ENCODE assay signal across 10 mouse cellular contexts in the genomic region with DNA sequence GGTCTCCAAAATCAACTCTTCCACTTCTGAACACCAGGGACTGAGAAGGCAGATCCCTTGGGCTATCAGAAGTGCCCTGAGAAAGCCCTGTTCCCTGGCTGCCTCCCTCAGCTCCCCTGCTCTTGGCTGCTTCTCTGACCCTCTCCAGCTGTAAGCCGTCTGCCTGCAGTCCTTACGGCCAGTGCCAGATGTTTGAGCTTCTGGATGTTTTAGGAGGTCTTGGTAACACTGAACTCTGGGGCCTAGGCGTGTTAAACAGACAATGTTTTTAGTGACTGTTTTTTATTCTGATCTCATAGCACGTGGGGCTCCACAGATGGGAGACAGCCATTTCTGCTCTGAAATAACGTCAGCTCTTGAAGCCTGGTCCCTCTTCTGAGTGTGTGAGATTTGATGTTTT. TPM values are rescaled to one million over a fixed set of nuclear protein-coding genes. Genes with fewer than 3 reads are reported as not detected.
DNase-seq lines count a peak whose midpoint lies in the region; ATAC-seq and TF ChIP-seq lines count a peak whose summit lies in the region.
"Had no signal": no experiment of that assay in that cellular context is flagged by ENCODE, and none has a peak within 500 bp of the region (broad histone marks: within the 10 kb centered on the region; RNA-seq: fewer than 3 reads in every experiment).

No protein-coding gene starts in this region.

- ATAC-seq in intestine, embryonic 14.5 days (replicated peaks; ENCODE audit: low FRiP score, low TSS enrichment, low read depth) = peak; percentile 60; the same call in 1 of the 2 replicates
- no peak for ATAC-seq in intestine, postnatal 0 days
- ATAC-seq in kidney, embryonic 15.5 days (replicated peaks; ENCODE audit: low FRiP score) = no peak

- H3K4me3 ChIP-seq in intestine, embryonic 14.5 days (ENCODE audit: low read depth, low read length) = no peak overlapping the region
- no peak overlapping the region for H3K4me3 ChIP-seq in intestine, postnatal 0 days (ENCODE audit: low read depth, low read length)
- no peak overlapping the region for H3K4me3 ChIP-seq in heart, adult 2 months
- no peak overlapping the region for H3K4me3 ChIP-seq in kidney, embryonic 15.5 days (replicated peaks)
- H3K4me3 ChIP-seq: hindbrain, embryonic 12.5 days; megakaryocyte, embryonic 14.5 days had no signal

- H3K4me2 ChIP-seq in intestine, embryonic 14.5 days (ENCODE audit: low read length) = no peak overlapping the region
- no peak overlapping the region for H3K4me2 ChIP-seq in intestine, postnatal 0 days (replicated peaks; ENCODE audit: low read depth)
- no peak overlapping the region for H3K4me2 ChIP-seq in kidney, embryonic 15.5 days
- H3K4me2 ChIP-seq: hindbrain, embryonic 12.5 days had no signal

- TF ChIP-seq CTCF in intestine, postnatal 0 days (IDR thresholded peaks at IDR 0.05; ENCODE audit: low read depth) = no peak
- TF ChIP-seq CTCF in heart, adult 2 months (IDR thresholded peaks at IDR 0.05) = no peak

- no peaks in the 10 kb centered on the region for H3K27me3 ChIP-seq in intestine, embryonic 14.5 days (replicated peaks; ENCODE audit: control insufficient read depth, insufficient read depth, low read length)
- no peaks in the 10 kb centered on the region for H3K27me3 ChIP-seq in intestine, postnatal 0 days (replicated peaks; ENCODE audit: control insufficient read depth, insufficient read depth, low read length)
- no peaks in the 10 kb centered on the region for H3K27me3 ChIP-seq in heart, adult 2 months (ENCODE audit: control insufficient read depth, insufficient read depth, low read length)
- H3K27me3 ChIP-seq in kidney, embryonic 15.5 days = 0 out of 2 replicates have a peak, but pooled peaks cover 6% of the 10 kb centered on the region
- H3K27me3 ChIP-seq: hindbrain, embryonic 12.5 days had no signal

- no peak overlapping the region for H3K9ac ChIP-seq in intestine, embryonic 14.5 days (ENCODE audit: low read length)
- H3K9ac ChIP-seq in intestine, postnatal 0 days (ENCODE audit: low read depth, low read length) = no peak overlapping the region
- H3K9ac ChIP-seq in heart, adult 2 months (ENCODE audit: low read depth, low read length) = no peak overlapping the region
- no peak overlapping the region for H3K9ac ChIP-seq in kidney, embryonic 15.5 days
- H3K9ac ChIP-seq: hindbrain, embryonic 12.5 days had no signal

- no peak for TF ChIP-seq POLR2A in heart, adult 2 months (IDR thresholded peaks at IDR 0.05; ENCODE audit: insufficient read depth, low read depth, low read length)

- H3K79me2 ChIP-seq in heart, adult 2 months (replicated peaks; ENCODE audit: control insufficient read depth, insufficient read depth, low read length) = no peaks in the 10 kb centered on the region

- peak overlapping the region; percentile 17 for H3K27ac ChIP-seq in intestine, embryonic 14.5 days (ENCODE audit: low read depth)
- H3K27ac ChIP-seq in intestine, postnatal 0 days (ENCODE audit: low read depth, low read length) = no peak overlapping the region
- H3K27ac ChIP-seq in heart, adult 2 months = peak overlapping the region; percentile 7
- peak overlapping the region; percentile 54; the same call in 1 of the 2 replicates for H3K27ac ChIP-seq in kidney, embryonic 15.5 days
- H3K27ac ChIP-seq: hindbrain, embryonic 12.5 days had no signal

- intact Hi-C loops in heart, adult 2 months (cut with DNase I) = loop anchor here (5.0 kb wide), 1 partner anchor 40 kb away; no protein-coding TSS in a partner anchor

- TF ChIP-seq EP300 in heart, adult 2 months (IDR thresholded peaks at IDR 0.05; ENCODE audit: insufficient read depth, low read depth, low read length) = peak; percentile 74

- H3K4me1 ChIP-seq in intestine, embryonic 14.5 days (replicated peaks; ENCODE audit: control insufficient read depth, insufficient read depth, low read length) = peaks cover 24% of the 10 kb centered on the region
- no peaks in the 10 kb centered on the region for H3K4me1 ChIP-seq in intestine, postnatal 0 days (replicated peaks; ENCODE audit: control insufficient read depth, insufficient read depth, low read length)
- H3K4me1 ChIP-seq in heart, adult 2 months (ENCODE audit: control insufficient read depth, insufficient read depth, low read length) = peaks cover 3% of the 10 kb centered on the region; the same call in 1 of the 2 replicates
- H3K4me1 ChIP-seq in kidney, embryonic 15.5 days = peaks cover 17% of the 10 kb centered on the region
- H3K4me1 ChIP-seq: hindbrain, embryonic 12.5 days; megakaryocyte, embryonic 14.5 days had no signal

- DNase-seq in intestine, embryonic 14.5 days (ENCODE audit: low spot score) = no peak
- peak in 1 of 2 experiments; percentile 48 for DNase-seq in heart, adult 2 months
- peak; percentile 33 to 70 for DNase-seq in lung, postnatal 4 days
- no peak for DNase-seq in cerebellum, postnatal 4 days (ENCODE audit: low spot score in 2 of 2)
- no peak for DNase-seq in adrenal gland, postnatal 10 days
- no peak for DNase-seq in adrenal gland, postnatal 4 days (ENCODE audit: low spot score in 2 of 2)

- no peaks in the 10 kb centered on the region for H3K36me3 ChIP-seq in intestine, embryonic 14.5 days (ENCODE audit: control insufficient read depth, insufficient read depth, low read length)
- no peaks in the 10 kb centered on the region for H3K36me3 ChIP-seq in intestine, postnatal 0 days (ENCODE audit: control insufficient read depth, insufficient read depth)
- H3K36me3 ChIP-seq in heart, adult 2 months (ENCODE audit: control insufficient read depth, insufficient read depth, low read length) = peaks cover 3% of the 10 kb centered on the region
- H3K36me3 ChIP-seq in kidney, embryonic 15.5 days = no peaks in the 10 kb centered on the region
- H3K36me3 ChIP-seq: hindbrain, embryonic 12.5 days had no signal

- no peaks in the 10 kb centered on the region for H3K9me3 ChIP-seq in intestine, embryonic 14.5 days (ENCODE audit: control insufficient read depth, low read length)
- H3K9me3 ChIP-seq in intestine, postnatal 0 days (ENCODE audit: control insufficient read depth) = no peaks in the 10 kb centered on the region
- no peaks in the 10 kb centered on the region for H3K9me3 ChIP-seq in kidney, embryonic 15.5 days (replicated peaks)
- H3K9me3 ChIP-seq: hindbrain, embryonic 12.5 days; megakaryocyte, embryonic 14.5 days had no signal

- WGBS in intestine, embryonic 14.5 days = 9% methylated on average over 5 of the region's 5 CpGs
- WGBS in intestine, postnatal 0 days = 37% methylated on average over 5 of the region's 5 CpGs
- 62% methylated on average over 5 of the region's 5 CpGs for WGBS in heart, adult 2 months
- WGBS in kidney, embryonic 15.5 days = 20% methylated on average over 5 of the region's 5 CpGs

RNA-seq across cellular contexts. Expression of gene Colgalt2, which starts 18.0 kb away (rescaled TPM):
- polyA plus RNA-seq in intestine, embryonic 14.5 days (2014; fragmentation: Nextera tagmentation; extraction: Ambion mirVana) = 1.7 and 2.7 TPM in 2 replicates
- polyA plus RNA-seq in intestine, postnatal 0 days (2015; fragmentation: Nextera tagmentation; extraction: Ambion mirVana) = 0.44 and 0.56 TPM in 2 replicates
- total RNA-seq in heart, adult 2 months (2021) = 1 to 10 TPM; 3.3 to 4.1 TPM
- polyA plus RNA-seq in heart, adult 2 months (2012; rRNA removed) = 5.3 and 7.0 TPM in 2 replicates
- polyA plus RNA-seq in kidney, embryonic 15.5 days (2015; fragmentation: Nextera tagmentation; extraction: Ambion mirVana) = 1.5 TPM in 2 replicates
- 1 to 10 TPM; 2.6 to 3.2 TPM for total RNA-seq in adrenal gland, postnatal 10 days (2021)
- total RNA-seq in adrenal gland, postnatal 4 days (2021) = 1 to 10 TPM; 2.5 to 2.8 TPM

RNA-seq across cellular contexts. Expression of gene Tsen15, which starts 31.1 kb away (rescaled TPM):
- polyA plus RNA-seq in intestine, embryonic 14.5 days (2014; fragmentation: Nextera tagmentation; extraction: Ambion mirVana) = 87.9 and 94.4 TPM in 2 replicates
- 24.6 and 26.6 TPM in 2 replicates for polyA plus RNA-seq in intestine, postnatal 0 days (2015; fragmentation: Nextera tagmentation; extraction: Ambion mirVana)
- 10 to 100 TPM; 19.3 to 21.0 TPM for total RNA-seq in heart, adult 2 months (2021)
- polyA plus RNA-seq in heart, adult 2 months (2012; rRNA removed) = 14.4 and 24.8 TPM in 2 replicates
- polyA plus RNA-seq in kidney, embryonic 15.5 days (2015; fragmentation: Nextera tagmentation; extraction: Ambion mirVana) = 88.5 and 92.0 TPM in 2 replicates
- total RNA-seq in adrenal gland, postnatal 10 days (2021) = 10 to 100 TPM; 25.8 to 27.8 TPM
- total RNA-seq in adrenal gland, postnatal 4 days (2021) = 10 to 100 TPM; 33.7 to 35.4 TPM

Comparison
In these comparisons a context has a peak if more than half of its experiments do, and no peak if none do; other contexts are left out.
1. DNase-seq: peak in lung, postnatal 4 days (2 of 2); none in intestine, embryonic 14.5 days (single experiment), cerebellum, postnatal 4 days (0 of 2), adrenal gland, postnatal 10 days (single experiment) and adrenal gland, postnatal 4 days (0 of 2).